Mouse (Mus musculus): ENCODE data around the gene Abhd8.
A peak's percentile ranks its signal among the peaks of the same experiment; 100 is the strongest.
"Not testable (repeated sequence)": the region's sequence is repeated elsewhere in the genome, so short reads cannot be mapped to it uniquely, and the experiment has no call there.

Abhd8 gene

DNA sequence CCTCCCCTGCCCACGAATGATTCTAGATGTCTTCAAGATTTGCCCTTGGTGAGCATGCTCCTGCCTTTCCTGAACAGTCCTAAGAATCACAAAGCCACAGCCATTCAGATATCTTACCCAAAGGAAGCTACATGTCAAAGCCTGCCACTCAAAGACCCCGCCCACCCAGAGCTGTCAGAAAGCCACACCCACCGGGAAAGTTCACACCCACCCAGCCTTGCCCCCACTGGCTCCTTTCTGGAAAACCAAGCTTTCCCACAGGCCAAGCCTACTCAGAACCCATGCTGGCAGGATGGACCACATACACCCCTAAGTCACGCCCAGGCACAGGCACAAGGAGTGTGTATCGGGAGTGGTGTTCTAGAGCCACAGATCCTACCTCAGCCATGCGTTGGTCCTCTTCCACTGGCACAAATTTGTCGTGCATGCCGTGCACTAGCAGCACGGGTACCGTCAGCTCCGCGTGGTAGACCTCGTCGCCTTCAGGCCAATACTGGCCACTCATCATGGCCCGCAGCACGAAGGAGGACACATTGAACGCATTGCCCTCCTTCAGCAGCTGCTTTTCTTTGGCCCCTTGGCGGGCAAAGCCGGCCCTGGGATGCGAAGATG, 5.7 kb downstream of the Abhd8 start:
- no peak for DNase-seq

DNA sequence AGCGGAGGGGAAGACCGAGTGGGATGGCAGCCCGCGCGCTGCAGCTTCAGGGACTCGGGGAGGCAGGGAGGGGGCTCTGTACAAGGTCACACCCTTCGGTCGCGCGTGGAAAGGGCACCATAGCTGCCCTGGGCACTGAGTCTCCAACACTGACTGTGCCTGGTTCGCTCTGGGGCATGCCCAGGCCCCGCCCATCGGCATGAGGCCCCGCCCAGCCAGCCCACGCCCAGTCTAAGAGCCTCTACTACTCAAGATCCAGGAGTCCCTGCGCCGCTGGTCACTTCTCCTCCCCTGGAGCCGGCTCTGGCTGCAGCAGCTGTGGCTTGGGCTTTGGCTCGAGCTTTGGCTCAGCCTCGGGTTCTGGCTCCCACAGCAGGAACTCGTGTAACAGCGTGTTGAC, 6.5 kb downstream of the Abhd8 start:
- no peak for DNase-seq

DNA sequence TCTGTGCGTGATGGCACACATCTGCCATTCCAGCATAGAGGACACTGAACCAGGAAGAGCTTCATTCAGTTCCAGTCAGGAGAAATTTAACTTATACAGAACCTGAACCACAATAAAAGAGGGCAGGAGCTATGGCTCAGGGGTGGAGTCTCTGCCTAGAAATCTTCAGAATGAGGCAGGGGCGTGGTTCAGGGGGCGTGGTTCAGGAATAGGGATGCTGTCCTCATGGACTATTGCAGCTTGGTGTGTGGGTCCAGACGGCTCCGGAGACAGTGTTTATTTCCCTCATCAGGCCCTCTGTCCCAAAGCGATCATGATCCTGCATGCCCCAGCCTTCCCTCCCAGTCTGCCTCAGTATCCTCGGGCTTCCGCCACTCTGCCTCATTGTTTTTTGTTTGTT, 8.8 kb downstream of the Abhd8 start:
- DNase-seq: no peak

DNA sequence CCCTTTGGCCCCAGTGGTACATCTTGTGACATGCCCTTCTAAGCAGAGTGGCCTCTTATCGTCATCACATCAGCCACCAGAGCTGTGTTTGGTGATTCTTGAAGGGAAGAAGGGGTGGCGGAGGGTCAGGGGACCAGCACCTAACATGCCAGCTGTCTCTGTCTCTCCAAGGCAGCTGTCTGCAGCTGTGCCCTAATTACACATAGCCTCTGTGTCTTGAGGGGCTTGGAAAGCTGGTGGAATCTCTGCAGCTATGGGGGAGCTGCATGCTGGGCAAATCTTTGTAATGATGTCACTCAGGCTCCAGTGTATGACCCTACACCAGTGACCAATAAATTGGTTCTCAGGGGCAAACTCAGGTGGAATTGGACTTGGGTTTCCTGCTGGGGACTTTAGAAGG, 10.8 kb downstream of the Abhd8 start:
- no peak for DNase-seq

DNA sequence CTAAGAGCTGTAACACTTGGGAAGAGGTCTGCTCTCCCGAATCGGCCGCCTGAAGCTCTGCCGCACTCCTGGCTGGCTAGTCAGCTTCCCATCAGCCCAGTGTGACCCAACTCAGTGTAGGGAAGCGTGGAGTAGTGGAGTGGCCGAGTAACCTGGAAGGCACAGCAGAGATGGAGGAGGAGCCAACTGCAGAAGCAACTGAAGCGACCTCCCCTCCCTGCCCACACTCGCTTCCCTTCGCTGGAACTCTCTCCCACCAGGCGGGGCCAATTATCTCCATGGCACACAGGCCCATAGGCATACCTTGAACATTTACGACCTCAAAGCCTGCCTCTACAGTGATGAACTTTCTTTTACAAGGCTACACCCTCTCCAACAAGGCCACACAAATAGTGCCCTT, 11.7 kb downstream of the Abhd8 start:
- DNase-seq: peak; percentile 1

DNA sequence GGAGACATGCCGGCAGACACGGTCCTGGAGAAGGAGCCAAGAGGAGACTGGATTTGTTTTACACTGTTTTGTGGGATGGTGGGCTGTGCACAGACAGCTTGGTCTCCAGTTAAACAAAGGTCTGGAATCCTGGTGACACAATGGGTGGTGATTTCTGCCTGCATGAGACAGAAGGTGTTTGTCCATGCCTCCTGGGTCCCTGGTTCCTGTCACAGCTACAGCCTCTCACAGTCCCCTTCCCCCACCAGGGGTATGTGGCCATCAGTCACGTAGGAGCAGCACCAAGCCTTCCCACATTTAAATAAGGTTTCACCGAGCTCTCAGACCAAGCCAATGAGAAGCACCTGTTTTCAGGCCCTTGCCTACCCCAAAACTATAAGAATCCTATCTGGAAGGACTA, 12.1 kb downstream of the Abhd8 start:
- DNase-seq: no peak

DNA sequence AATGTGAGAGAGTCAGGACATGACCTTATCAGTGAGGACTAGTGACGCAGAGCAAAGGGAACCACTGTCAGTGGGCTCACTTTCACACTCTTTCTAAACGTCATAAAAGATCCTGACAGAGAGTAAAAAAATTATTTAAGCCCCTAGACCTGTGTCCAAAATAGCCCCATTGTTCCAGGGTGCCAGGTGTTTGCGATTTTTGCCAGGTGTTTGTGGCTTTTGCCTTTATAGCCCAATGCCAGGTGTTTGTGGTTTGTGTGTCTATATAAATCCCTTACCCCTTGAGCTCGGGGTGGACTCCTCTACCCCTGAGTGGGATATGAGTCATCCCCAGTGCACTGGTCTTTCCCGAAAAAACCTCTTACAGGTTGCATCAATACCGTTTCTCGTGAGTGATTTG, 18.4 kb downstream of the Abhd8 start:
- DNase-seq: no peak

DNA sequence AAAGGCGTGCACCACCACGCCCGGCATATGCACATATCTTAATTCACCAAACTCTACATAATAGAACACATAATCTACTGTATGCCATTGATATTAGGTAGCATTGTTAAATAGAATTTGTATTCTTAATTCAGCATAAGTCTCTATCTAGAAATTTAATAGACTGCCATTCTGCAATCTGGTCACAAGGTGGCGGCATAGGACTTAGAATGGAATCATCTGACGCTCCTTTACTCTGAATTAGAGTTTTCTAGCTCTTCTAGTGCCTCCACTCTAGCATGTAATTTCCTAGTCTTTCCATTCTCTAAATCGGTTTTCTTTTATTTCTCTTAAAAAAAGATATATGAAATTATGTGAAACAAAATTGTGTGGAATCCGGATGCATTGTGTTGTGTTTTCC, 22.1 kb downstream of the Abhd8 start:
- no peak for DNase-seq

DNA sequence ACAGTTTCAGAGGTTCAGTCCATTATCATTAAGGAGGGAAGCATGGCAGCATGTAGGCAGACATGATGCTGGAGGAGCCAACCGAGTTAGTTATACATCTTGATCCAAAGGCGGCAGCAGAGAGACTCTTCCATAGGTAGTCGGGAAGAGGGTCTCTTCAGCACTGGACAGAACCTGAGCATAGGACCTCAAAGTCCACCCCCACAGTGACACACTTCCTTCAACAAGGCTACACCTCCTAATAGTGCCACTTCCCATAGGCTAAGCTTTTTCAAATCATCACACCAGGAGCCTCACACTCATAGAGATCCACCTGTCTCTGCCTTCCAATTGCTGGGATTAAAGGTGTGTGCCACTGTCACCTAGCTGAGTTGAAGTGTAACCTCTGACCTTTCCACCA, 26.4 kb downstream of the Abhd8 start:
- DNase-seq: no peak

DNA sequence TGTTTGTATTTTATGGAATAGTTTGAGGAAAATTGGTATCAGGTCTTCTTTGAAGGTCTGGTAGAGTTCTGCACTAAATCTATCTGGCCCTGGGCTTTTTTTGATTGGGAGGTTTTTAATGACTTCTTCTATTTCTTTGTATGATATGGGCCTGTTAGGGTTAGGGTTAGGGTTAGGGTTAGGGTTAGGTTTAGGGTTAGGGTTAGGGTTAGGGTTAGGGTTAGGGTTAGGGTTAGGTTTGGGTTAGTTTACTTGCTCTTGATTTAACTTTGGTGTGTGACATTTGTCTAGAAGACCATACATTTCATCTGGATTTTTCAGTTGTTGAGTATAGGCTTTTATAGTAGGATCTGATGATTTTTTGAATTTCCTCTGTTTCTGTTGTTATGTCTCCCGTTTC, 30.5 kb downstream of the Abhd8 start:
- not testable (repeated sequence) for DNase-seq

DNA sequence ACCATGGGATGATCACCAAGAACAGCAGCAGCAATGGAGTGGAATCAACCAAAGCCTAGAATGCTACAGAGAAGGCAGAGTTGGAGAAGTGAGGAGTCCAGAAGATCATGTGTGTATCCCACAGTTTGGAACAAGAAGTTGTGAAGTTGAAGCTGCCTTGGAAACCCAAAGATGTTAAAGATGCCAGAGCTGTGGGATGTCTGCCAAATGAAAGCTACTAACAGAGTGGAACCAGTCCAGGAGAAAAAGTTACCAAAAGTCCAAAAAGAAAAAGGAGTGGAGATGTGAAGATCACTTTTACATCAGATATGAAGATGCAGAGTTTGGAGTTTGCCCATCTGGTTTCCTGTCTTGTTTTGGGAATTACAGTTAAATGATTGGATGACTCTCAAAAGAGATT, 41.3 kb downstream of the Abhd8 start:
- DNase-seq: no peak

DNA sequence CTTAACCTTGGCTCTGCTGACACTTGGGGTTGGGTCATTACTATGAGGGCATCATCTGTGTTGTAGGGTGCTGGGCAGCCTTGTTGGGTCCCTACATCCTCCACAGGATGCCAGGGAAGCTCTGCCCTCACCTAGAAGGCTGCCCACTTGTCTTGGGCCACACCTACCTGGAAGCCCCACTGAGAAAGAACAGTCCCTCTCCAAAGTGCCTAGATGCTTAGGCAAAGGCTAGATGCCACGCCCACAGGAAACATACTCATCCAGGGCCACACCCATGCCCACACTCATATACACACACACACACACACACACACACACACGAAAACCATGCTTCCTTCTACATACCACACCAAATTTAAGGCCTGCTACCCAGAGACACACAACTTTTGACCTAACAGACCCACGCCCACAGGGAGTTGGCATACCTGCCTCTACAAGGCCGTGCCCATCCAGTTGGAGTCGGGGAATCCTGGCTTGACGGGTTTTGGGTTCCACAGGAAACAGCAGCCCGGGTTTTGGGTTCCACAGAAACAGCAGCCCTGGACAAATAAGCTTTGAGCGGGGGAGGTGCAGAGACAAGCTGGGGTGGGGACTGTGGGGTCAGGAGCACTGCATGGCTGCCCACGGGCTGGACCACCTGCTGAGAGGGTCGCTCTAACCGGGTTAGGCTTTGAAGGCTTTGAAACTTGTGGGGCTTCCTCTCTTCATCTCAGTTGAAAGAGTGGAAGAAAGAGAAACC, 51.8 kb downstream of the Abhd8 start:
- no peak for DNase-seq

DNA sequence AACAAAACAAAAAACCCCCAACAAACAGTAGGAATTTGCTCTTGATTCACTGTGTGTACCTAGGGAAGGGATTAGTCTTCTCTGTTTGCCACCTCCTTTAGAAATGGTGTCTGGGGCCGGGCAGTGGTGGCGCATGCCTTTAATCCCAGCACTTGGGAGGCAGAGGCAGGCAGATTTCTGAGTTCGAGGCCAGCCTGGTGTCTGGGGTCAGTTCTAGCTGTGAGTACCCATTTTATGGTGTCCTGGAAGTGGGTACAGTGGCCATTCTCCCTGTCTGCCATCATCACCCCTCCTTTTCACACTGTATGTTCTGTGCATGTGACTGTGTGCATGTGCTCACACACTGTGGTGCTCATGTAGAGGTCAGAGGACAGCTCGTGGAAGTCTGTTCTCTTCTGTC, 55.2 kb downstream of the Abhd8 start:
- no peak for DNase-seq

DNA sequence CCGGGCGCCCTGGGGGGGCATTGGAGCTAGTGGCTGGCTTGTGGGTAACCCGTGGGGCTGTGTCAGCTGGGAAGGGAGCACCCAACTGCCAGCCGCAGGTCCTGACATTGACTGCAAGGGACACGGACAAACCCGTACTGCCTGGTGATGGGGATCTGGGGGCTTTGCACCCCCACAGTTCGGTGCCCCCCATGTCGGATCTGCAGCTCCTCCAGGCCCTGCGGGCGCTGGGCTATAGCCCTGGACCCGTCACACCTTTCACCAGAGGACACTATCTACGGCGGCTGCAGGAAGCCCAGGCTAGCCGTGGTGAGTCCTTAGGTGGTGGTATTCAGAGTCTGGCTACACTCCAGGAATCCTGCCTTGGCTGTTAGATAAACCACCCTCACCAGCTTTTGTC, 56.0 kb downstream of the Abhd8 start:
- no peak for DNase-seq

Data from kidney, adult 18-20 months (tissue).